17 mouse cellular contexts compared by ENCODE assay signal in genomic region chr11:107979497-107980174, GRCm38 (mm10).
DNase-seq lines count a peak whose midpoint lies in the region; ATAC-seq and TF ChIP-seq lines count a peak whose summit lies in the region.
"Had no signal": no experiment of that assay in that cellular context is flagged by ENCODE, and none has a peak within 500 bp of the region (broad histone marks: within the 10 kb centered on the region; RNA-seq: fewer than 3 reads in every experiment).

No protein-coding gene starts in this region.

- no peak overlapping the region for H3K4me2 ChIP-seq in forebrain, embryonic 16.5 days (ENCODE audit: low read length)
- H3K4me2 ChIP-seq in neural tube, embryonic 12.5 days (replicated peaks), result no peak overlapping the region; the same call in 1 of the 2 replicates
- no peak overlapping the region for H3K4me2 ChIP-seq in intestine, postnatal 0 days (replicated peaks; ENCODE audit: low read depth)
- H3K4me2 ChIP-seq: embryonic facial prominence, embryonic 13.5 days; heart, embryonic 11.5 days had no signal

- no peak overlapping the region for H3K4me3 ChIP-seq in forebrain, embryonic 16.5 days (replicated peaks; ENCODE audit: low read length)
- no peak overlapping the region for H3K4me3 ChIP-seq in neural tube, embryonic 12.5 days
- no peak overlapping the region for H3K4me3 ChIP-seq in intestine, postnatal 0 days (ENCODE audit: low read depth, low read length)
- H3K4me3 ChIP-seq: embryonic facial prominence, embryonic 13.5 days had no signal

- no peaks in the 10 kb centered on the region for H3K9me3 ChIP-seq in forebrain, embryonic 16.5 days (ENCODE audit: control insufficient read depth, low read length)
- no peaks in the 10 kb centered on the region for H3K9me3 ChIP-seq in neural tube, embryonic 12.5 days
- H3K9me3 ChIP-seq in intestine, postnatal 0 days (ENCODE audit: control insufficient read depth), result no peaks in the 10 kb centered on the region
- H3K9me3 ChIP-seq: embryonic facial prominence, embryonic 13.5 days had no signal

- peak; percentile 45 for DNase-seq in embryo, embryonic 11 days
- no peak for DNase-seq in embryo, embryonic 10.5 days (ENCODE audit: low spot score)
- peak; percentile 36 for DNase-seq in A20 (ENCODE audit: low read depth, low spot score)
- DNase-seq in thymus, postnatal 0 days (ENCODE audit: low spot score), result no peak
- DNase-seq in cerebellum, adult 11 months, result no peak
- DNase-seq: adrenal gland, adult 2 months; cerebellum, adult 9-11 months; gastrocnemius, postnatal 25 days; heart, postnatal 4 days; kidney, adult 9 months; layer of hippocampus, adult 9-11 months; right cerebral cortex, postnatal 25 days had no signal

- H3K9ac ChIP-seq in forebrain, embryonic 16.5 days (replicated peaks; ENCODE audit: low read depth, low read length), result no peak overlapping the region
- no peak overlapping the region for H3K9ac ChIP-seq in neural tube, embryonic 12.5 days
- H3K9ac ChIP-seq in intestine, postnatal 0 days (ENCODE audit: low read depth, low read length), result no peak overlapping the region
- H3K9ac ChIP-seq: embryonic facial prominence, embryonic 13.5 days had no signal

- peaks cover 19% of the 10 kb centered on the region for H3K4me1 ChIP-seq in forebrain, embryonic 16.5 days (replicated peaks; ENCODE audit: control insufficient read depth, insufficient read depth, low read length)
- H3K4me1 ChIP-seq in neural tube, embryonic 12.5 days, result peaks cover 34% of the 10 kb centered on the region
- no peaks in the 10 kb centered on the region for H3K4me1 ChIP-seq in intestine, postnatal 0 days (replicated peaks; ENCODE audit: control insufficient read depth, insufficient read depth, low read length)

- H3K27me3 ChIP-seq in forebrain, embryonic 16.5 days (replicated peaks; ENCODE audit: control insufficient read depth, insufficient read depth, low read length), result no peaks in the 10 kb centered on the region
- no peaks in the 10 kb centered on the region for H3K27me3 ChIP-seq in neural tube, embryonic 12.5 days (replicated peaks)
- no peaks in the 10 kb centered on the region for H3K27me3 ChIP-seq in intestine, postnatal 0 days (replicated peaks; ENCODE audit: control insufficient read depth, insufficient read depth, low read length)

- TF ChIP-seq CTCF in intestine, postnatal 0 days (IDR thresholded peaks at IDR 0.05; ENCODE audit: low read depth), result no peak

- ATAC-seq in forebrain, embryonic 16.5 days, result peak; percentile 28; the same call in 1 of the 2 replicates
- ATAC-seq in neural tube, embryonic 12.5 days (ENCODE audit: low FRiP score, low read depth), result peak; percentile 61
- ATAC-seq in intestine, postnatal 0 days, result no peak

- H3K27ac ChIP-seq in forebrain, embryonic 16.5 days (ENCODE audit: low read length), result no peak overlapping the region
- H3K27ac ChIP-seq in neural tube, embryonic 12.5 days, result 0 out of 2 replicates have a peak overlapping the region, but pooled peaks have one; percentile 53
- H3K27ac ChIP-seq in intestine, postnatal 0 days (ENCODE audit: low read depth, low read length), result no peak overlapping the region
- H3K27ac ChIP-seq: embryonic facial prominence, embryonic 13.5 days had no signal

- 12% methylated on average over 22 of the region's 22 CpGs for WGBS in forebrain, embryonic 16.5 days
- WGBS in neural tube, embryonic 12.5 days, result 26% methylated on average over 22 of the region's 22 CpGs
- WGBS in intestine, postnatal 0 days, result 82% methylated on average over 22 of the region's 22 CpGs

- H3K36me3 ChIP-seq in forebrain, embryonic 16.5 days (ENCODE audit: control insufficient read depth, insufficient read depth), result 0 out of 2 replicates have a peak, but pooled peaks cover 5% of the 10 kb centered on the region
- H3K36me3 ChIP-seq in neural tube, embryonic 12.5 days, result no peaks in the 10 kb centered on the region
- H3K36me3 ChIP-seq in intestine, postnatal 0 days (ENCODE audit: control insufficient read depth, insufficient read depth), result peaks cover 82% of the 10 kb centered on the region

Comparison
In these comparisons a context has a peak if more than half of its experiments do, and no peak if none do; other contexts are left out.
1. DNase-seq: peak in embryo, embryonic 11 days (single experiment) and A20 (single experiment); none in embryo, embryonic 10.5 days (single experiment), thymus, postnatal 0 days (single experiment) and cerebellum, adult 11 months (single experiment).